Mouse (Mus musculus): ENCODE data around the gene Mlh1.

Mlh1 gene

GRCm38 (mm10) chr9:111285061-111285460 lies 13.5 kb upstream of the Mlh1 start:
- DNase-seq = no peak

DNA sequence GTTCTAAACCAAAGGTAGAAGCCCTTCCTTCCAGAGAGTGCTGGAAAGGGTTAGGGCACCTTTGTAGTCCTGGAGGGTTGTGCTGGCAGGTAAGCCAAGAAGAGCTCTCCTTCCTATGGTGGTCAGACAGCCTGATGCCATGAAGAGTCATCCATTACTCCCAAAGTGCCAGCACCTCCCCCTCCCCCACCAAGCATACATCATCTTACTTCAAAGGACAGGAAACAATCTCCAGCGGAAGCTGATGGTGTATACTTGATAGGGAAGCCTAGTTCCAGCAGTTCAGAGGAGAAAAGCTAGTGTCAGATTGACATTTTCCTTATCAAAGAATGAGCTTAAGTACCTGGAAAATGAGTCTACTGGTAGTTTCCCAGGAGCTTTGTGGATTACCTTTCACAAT lies 3.6 kb upstream of the Mlh1 start:
- peak; percentile 20 to 34 for DNase-seq

DNA sequence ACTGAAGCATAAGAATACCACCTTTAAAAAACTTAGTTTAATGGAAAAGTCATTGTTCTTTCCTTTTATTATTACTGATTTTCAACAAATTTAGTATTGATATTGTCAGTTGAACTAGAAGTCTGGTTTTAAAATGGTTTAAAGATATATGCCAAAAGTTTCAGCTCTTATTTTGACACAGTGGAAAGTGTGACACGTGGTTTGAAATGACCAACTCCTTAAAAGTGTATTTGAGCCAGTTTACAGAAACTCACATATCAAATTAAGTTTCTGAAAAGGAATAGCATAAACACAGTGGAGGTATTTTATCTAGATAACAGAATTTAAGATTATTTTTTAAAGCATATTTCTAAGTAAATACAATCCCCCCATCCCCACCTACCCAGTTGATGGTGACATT lies 2.4 kb upstream of the Mlh1 start:
- no peak for DNase-seq

DNA sequence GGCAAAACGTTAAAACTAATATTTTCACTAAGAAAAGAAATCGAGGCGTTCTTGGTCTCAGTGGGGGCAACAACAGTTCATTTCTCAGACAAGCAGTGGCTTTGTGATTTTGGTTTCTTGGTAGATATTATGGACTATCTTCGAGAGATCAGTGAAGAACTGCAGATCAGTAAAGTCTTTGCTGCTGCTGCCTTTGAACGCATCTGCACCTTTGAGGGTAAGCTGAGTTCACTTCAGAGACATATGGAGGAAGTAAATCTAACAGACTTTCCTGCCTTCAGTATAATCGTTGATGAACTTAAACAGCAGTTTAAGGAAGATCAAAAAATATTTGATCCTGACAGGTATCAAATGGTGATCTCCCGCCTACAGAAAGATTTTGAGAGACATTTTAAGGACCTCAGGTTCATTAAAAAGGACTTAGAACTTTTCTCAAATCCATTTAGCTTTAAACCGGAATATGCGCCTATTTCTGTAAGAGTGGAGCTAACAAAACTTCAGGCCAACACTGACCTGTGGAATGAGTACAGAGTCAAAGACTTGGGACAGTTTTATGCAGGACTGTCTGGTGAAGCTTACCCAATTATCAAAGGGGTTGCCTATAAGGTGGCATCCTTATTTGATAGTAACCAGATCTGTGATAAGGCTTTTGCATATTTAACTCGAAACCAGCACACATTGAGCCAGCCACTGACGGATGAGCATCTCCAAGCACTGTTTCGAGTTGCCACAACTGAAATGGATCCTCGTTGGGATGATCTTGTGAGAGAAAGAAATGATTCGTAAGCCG lies 1.6 kb upstream of the Mlh1 start:
- DNase-seq = no peak

DNA sequence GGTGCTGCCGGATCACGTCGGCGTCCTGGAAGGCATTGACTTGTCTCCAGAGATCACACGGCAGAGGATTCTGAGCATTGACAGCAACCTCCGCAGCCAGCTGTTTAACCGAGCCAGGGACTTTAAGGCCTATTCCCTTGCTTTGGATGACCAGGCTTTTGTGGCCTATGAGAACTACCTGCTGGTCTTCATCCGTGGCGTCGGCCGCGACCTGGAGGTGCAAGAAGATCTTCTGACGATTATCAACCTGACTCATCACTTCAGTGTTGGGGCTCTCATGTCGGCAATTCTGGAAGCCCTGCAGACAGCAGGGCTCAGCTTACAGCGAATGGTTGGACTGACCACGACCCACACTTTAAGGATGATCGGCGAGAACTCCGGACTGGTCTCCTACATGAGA lies 765 bp upstream of the Mlh1 start:
- no peak for DNase-seq

DNA sequence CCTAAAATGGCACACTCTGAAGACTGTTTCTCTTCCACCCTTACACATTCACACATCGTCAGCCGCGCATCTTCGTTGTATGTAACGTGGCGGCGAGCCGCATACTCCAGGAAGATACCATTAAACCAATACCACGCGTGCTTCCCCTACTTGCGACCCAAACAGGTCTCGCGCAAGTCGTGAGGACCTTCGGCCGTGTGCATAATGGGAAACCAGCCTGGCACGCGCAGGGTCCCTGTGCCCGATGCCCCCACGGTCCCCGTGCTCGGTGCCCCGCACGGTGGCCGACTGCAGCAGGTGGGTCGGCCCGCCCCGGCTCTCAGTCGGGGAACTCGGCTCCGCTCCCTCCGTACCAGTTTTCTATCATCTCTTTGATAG lies 546 bp downstream of the Mlh1 start:
- DNase-seq = no peak

- DNase-seq = no peak
Observed at GRCm38 (mm10) chr9:111270606-111271005, 985 bp downstream of the Mlh1 start.

DNA sequence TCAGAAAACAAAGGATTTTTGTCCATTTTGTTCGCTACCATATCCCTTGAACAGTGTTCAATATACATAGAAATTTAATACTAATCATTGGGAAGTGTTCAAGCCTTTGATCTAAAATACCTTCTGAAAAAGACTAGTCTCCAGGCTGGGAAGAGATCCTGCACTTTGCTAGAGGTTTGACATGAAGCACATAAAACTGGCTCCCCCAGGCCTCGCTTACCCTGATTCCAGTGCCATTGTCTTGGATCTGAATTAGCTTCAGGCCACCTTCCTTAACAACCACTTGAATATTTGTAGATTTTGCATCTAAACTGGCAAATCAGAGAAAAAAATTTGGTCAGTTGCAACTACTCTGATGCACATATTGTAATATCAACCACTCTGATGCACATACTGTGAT lies 3.6 kb downstream of the Mlh1 start:
- no peak for DNase-seq

- no peak for DNase-seq
Observed at GRCm38 (mm10) chr9:111261356-111261755, 10.2 kb downstream of the Mlh1 start.

- peak; percentile 21 to 31 for DNase-seq
Observed at GRCm38 (mm10) chr9:111260360-111260985, 11.1 kb downstream of the Mlh1 start.

DNA sequence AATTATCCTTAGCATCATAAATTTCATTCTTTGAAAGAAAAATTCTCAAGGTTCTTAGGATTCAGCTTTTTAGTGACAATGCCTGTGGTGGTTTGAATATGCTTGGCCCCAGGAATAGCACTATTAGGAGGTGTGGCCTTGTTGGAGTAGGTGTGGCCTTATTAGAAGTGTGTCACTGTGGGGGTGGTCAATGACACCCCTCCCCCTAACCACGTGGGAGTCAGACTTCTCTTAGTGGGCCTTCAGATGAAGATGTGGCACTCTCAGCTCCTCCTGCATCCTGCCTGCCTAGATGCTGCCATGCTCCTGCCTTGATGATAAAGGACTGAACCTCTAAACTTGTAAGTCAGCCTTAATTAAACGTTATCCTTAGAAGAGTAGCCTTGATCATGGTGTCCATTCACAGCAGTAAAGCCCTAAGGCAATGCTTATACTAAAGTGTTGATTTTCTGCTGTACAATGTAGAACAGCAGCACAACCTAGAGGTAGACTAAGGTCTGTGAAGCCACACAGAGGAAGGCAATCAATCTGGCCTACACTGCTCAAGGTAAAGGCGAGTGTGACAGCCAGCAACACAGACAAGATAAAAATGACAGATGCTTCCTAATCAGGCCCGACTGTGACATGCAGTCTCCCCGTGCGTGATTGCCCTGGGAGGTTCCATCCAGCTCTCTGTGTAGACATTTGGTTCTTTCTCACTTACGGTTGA lies 19.3 kb downstream of the Mlh1 start:
- no peak for DNase-seq

GRCm38 (mm10) chr9:111247682-111248246 lies 23.8 kb downstream of the Mlh1 start:
- DNase-seq = peak in 1 of 2 experiments; percentile 19

DNA sequence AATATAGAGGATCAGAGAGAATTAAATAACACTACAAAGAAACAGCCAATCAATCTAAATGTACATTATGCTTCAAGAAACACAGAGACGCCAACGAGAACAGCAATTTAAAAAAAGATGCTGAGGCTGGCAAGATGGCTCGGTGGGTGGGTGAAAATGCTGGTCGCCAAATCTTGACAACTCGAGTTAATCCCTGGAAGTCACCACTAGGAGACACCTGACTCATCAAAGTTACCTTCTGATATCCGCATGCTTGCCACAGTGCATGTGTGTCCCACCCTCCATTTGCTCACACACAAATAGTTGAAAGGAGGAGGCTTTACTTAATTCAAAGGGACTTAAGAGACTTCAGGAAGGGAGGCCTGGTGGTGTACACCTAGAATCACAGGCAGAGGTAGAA lies 26.0 kb downstream of the Mlh1 start:
- no peak for DNase-seq

- DNase-seq = no peak
Observed at GRCm38 (mm10) chr9:111243384-111243783, 28.2 kb downstream of the Mlh1 start.

GRCm38 (mm10) chr9:111239821-111240220 lies 31.8 kb downstream of the Mlh1 start:
- no peak for DNase-seq

- no peak for DNase-seq
Observed at GRCm38 (mm10) chr9:111237726-111238125, 33.9 kb downstream of the Mlh1 start.

- DNase-seq = no peak
Observed at GRCm38 (mm10) chr9:111234701-111235100, 36.9 kb downstream of the Mlh1 start.

DNA sequence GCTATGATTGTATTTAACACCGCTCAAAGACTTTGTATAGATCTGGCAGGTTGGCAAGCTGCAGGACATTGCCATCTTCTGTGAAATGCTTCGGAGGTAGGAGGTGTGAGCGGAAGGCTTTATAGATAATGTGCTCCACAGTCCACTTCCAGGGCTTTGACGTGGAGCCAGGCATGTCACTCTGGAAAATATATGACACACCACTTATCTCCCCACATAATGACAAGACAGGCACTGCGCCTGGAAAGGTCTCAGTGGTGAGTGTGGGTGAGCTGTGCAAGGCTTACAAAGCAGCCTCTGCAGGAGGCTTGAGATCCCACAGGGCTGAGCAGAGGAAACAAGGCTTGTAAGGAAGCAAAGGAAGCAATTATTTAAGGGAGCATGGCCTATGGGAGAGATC lies 43.1 kb downstream of the Mlh1 start:
- DNase-seq = no peak

- no peak for DNase-seq
Observed at GRCm38 (mm10) chr9:111223406-111223805, 48.2 kb downstream of the Mlh1 start.

GRCm38 (mm10) chr9:111221580-111221979 lies 50.0 kb downstream of the Mlh1 start:
- DNase-seq = no peak

- no peak for DNase-seq
Observed at GRCm38 (mm10) chr9:111220551-111221080, 51.0 kb downstream of the Mlh1 start.

GRCm38 (mm10) chr9:111216424-111216823 lies 55.2 kb downstream of the Mlh1 start:
- DNase-seq = no peak

DNA sequence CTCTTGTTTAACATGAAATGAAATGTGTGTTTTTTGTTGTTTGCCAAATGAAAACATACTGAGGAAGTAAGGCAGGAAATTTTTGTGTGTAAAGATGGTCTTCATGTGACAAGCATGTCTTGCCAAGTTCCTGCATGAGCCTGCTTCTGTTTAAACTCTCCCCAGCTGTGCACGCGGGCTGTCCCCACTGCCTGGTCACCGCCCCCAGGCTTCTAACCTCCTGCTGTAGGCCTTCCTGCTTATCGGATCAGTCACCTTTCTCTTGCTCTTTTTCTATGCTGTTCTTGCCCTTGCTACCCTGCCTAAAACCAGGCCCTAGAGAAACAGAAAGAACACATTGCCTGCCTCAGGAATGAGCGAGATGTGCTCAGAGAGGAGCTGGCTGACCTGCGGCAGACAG lies 58.1 kb downstream of the Mlh1 start:
- DNase-seq = peak; percentile 40 to 62

All from lung, postnatal 4 days (tissue).